Mouse (Mus musculus) brain, embryonic 18.5 days (tissue): ENCODE results near the gene Hist1h2bb.
"Not testable (repeated sequence)": the region's sequence is repeated elsewhere in the genome, so short reads cannot be mapped to it uniquely, and the experiment has no call there.

Source experiments
- DNase-seq: peaks from one replicate; pipeline ENCODE4 v3.0.0-alpha.2; 2012; ENCODE audit warnings: low read depth, low spot score

Hist1h2bb gene

DNA sequence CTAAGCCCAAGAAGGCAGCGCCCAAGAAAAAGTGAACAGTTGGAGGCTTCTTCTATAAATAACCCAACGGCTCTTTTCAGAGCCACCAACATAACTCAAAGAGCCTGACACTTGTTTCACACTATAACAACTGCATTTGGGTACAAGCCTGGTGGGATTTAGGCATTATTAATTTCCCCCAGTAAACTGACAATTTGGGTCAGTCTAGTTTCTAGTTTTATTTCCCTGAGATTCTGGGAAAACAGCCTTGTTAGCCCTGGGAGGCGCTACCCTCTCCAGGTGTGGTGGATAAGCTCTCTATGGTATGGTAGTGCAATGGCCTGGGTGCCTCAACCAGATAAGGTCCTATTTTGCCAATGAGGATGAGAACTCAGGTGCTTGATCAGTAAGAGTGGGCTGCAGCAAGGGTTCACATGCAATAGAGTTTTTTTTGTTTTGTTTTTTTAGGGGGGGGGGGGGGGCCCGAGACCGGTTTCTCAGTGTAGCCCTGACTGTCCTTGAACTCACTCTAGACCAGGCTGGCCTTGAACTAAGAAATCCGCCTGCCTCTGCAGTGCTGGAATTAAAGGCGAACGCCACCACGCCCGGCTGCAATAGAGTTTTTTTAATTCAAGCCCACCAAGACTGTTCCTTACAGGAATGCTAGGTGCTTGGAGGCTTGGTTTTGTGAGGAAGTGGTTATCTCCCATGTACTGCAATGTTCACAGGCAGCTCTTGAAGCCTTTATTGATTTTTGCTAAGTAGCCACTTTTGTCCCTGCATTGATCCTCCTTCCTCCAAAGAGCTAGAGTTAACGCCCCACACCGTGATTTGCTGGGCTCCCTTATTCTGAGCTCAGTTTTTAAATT is 18.0 kb downstream of the Hist1h2bb start:
- no peak for DNase-seq

DNA sequence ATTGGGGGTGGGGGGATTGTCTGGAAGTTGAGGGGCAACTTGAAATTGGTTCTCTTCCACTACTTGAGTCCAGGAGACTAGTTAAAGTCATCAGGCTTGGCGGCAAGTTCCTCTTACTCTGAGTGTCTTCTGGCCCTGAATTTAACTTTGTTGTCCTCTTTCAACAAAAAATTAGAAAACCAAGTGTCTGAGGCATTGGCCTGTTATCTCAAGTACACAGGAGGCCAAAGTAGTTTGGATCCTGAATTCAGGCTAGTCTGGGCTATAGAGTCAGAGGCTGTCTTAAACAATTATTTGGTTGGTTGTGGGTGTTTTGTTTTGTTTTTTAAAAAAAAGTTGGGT is 18.6 kb downstream of the Hist1h2bb start:
- no peak for DNase-seq

DNA sequence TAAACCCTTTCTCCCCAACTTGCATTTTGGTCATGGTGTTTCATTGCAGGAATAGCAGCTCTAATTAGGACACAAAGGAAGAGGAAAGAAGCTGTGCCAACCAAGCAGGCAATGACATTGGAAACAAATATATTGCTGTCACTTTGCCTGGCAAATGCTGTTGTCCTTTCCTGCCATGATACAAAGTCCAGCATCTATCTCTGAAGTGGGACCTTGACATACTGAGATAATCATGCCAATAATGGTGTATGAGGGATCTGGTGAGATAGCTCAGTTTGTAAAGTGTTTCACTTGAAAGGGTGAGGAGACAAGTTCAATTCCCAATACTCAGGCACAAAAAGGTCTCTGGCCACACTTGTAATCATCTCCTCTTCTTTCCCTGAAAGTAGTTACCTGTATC is 20.2 kb downstream of the Hist1h2bb start:
- DNase-seq, result no peak

- no peak for DNase-seq
These were observed 22.4 kb downstream of the Hist1h2bb start for GRCm38 (mm10) chr13:23768834-23769397.

DNA sequence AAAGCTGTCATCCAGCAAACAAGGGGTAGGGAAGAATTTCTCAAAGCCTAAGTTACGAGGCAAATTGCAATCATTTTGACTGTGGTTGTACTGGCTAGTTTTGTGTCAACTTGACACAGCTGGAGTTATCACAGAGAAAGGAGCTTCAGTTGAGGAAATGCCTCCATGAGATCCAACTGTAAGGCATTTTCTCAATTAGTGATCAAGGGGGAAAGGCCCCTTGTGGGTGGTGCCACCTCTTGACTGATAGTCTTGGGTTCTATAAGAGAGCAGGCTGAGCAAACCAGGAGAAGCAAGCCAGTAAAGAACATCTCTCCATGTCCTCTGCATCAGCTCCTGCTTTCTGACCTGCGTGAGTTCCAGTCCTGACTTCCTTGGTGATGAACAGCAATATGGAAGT is 23.1 kb downstream of the Hist1h2bb start, which contains the start of gene Trim38:
Gene Trim38 (plus strand): TSS at position 301 of the 400 bp plus-strand sequence.
- not testable (repeated sequence) for DNase-seq

DNA sequence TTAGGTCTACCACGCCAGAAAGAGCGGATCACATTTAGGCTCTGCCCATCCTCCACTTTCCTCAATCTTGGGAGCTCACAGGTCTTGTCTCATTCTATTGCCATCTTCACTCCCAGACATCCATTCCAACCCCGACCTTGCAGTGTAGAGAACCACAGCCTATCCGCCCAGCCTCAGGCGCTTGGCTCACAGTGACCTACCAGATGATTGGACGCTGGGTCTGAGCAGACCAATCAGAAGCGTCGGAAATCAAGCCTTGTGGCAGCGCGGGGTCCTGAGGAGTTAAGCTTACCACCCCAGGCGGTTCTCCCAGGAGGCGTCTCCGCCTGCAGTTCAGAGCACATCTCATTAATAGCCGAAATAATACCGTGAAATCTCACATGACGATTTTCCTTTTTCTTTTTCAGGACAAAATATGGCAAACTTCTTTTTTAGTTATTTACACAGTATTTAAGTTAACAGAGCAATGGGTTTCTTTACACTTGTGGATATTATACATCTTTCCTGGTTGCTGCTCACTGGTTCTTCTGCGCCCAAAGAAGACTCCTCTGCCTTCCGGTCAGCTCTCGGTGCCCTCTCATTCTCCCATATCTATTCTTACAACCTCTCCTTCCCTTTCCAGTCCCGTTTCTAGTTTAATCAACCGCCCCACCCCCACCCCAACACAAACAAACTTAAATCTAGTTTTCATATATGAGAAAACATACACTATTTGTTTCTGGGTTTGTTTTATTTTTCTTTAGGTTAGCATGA is 26.2 kb downstream of the Hist1h2bb start:
- no peak for DNase-seq

DNA sequence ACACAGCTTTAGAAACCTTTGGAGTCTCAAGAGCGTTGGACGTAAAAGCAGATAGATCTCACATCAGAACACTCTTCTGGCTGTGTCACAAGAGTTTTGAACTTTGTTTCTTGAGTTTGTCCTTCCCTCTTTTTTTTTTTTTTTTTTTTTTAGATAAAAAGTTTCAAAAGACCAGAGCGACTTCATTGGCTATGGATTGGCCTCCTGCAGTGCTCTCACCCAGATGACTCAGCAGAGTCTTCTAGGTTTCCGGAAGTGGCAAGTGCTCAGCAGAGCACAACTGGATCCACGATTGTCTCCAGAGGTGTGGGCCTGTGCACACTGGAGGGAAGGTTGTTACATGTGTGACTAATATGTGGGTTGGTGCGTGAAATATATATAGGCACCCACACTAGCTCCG is 31.8 kb downstream of the Hist1h2bb start:
- DNase-seq, result no peak

DNA sequence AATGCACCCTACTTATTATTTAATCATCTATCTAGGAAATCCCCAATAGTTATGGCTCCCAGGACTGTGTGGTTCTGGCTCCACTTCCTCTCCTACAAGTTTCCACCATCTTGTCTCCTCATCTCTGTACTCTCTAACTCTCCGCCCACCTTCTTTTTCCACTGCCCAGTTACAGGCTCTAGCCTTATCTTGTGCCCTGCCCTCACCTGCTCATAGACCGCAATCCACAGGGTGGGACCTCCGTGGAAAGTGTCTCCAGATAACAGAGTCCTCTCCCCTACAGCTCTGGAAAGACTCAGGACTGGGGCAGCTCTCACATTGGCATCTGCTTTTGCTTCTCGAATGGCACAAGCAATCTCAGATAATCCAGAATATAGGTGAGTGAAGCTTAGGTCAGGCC is 32.5 kb downstream of the Hist1h2bb start:
- no peak for DNase-seq

DNA sequence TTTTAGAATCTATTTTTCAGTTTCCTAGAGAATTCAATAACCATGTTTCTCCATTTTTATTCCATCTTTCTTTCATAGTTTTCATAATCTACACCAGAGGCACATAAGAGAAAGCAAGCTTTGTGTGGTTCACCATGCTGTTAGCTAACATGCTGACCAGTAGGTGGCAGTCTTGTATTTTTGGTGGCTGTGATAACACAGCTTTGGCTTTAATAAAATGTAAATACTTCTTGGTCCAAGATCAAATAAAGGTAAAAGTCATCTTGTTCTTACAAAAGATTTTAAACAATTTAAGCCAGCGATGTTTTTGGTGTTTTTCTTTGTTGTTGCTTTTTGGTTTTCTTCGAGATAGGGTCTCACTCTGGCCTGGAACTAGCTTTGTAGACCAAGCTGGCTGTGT is 46.0 kb downstream of the Hist1h2bb start:
- DNase-seq, result peak; percentile 54
